Mouse (Mus musculus) heart, postnatal 36 days (tissue): ENCODE results near the gene Ankrd55. TPM values are rescaled to one million over a fixed set of nuclear protein-coding genes. Genes with fewer than 3 reads are reported as not detected.

Source experiments
- DNase-seq, 2 experiments: peaks; one replicate each; pipeline ENCODE4 v3.0.0; 2021 to 2022
- intact Hi-C: fragments of 180-260 bp; cut with DNase I; formaldehyde crosslinking; loops from one replicate; pipeline ENCODE4 v1.15.1; 2025
- total RNA-seq, 2 experiments: library from RNA; stranded (reverse); gene quantifications; 2 replicates each; pipeline ENCODE4 v1.2.3; 2021

Ankrd55 gene
- total RNA-seq, 2 experiments from 2014 or later, result 0.92 to 1.00 TPM

DNA sequence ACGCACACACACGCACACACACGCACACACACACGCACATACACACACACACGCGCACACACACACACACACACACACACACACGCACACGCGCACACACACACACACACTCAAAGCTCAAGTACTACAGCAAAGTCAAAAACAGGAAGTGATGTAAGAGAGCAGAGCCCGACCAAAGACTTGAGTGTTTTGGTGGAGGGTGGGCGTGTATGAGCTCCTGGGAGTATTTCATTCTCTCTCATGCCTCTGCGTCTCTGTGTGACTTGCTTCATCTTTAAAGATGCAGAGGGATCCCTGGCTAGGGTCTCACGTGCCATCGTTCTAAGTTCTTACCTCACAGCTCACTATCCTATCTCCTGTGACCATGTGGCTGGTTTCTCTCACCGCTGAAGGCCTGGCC is 139.3 kb downstream of the Ankrd55 start:
- intact Hi-C loops, result loop anchor here (5.0 kb wide), 1 partner anchor 35 kb away; the partner anchor contains the start of gene Il6st
- DNase-seq, result no peak

GRCm38 (mm10) chr13:112433271-112433670 is 145.0 kb downstream of the Ankrd55 start:
- DNase-seq, result no peak
- intact Hi-C loops, result no loop called here

Other genes with a start within 250 kb of the Ankrd55 start
- gene Il6st, start 175.6 kb downstream of the Ankrd55 start, total RNA-seq, result 100 to 1,000 TPM; 203 to 252 TPM